Mouse (Mus musculus) midbrain, embryonic 16.5 days (tissue): ENCODE measurements around the gene Fzd1. TPM values are rescaled to one million over a fixed set of nuclear protein-coding genes. Genes with fewer than 3 reads are reported as not detected.
A peak's percentile ranks its signal among the peaks of the same experiment; 100 is the strongest.

Experiments
- ATAC-seq: fragments of 200-750 bp; cut with Nextera tagmentation; 2 replicates; pipeline ENCODE4 v1.8.0; 2017; ENCODE audit warnings: moderate TSS enrichment
- H3K27ac ChIP-seq: fragments of 300-500 bp; sonication (generic); 2 replicates; pipeline ENCODE4 v1.5.1; 2014; ENCODE audit warnings: mild to moderate bottlenecking, low read length, mixed read lengths
- H3K27me3 ChIP-seq: fragments of 300-500 bp; sonication (generic); 2 replicates; pipeline ENCODE4 v1.6.1; 2014; ENCODE audit warnings: low read depth, low read length, mixed read lengths; ENCODE audit not compliant: control insufficient read depth, insufficient read depth
- H3K36me3 ChIP-seq: fragments of 300-500 bp; sonication (generic); 2 replicates; pipeline ENCODE4 v1.6.1; 2014; ENCODE audit warnings: mild to moderate bottlenecking, low read length, moderate library complexity, mixed read lengths; ENCODE audit not compliant: control insufficient read depth, insufficient read depth
- H3K4me1 ChIP-seq: fragments of 300-500 bp; sonication (generic); 2 replicates; pipeline ENCODE4 v1.6.1; 2014; ENCODE audit warnings: mild to moderate bottlenecking, low read length, mixed read lengths; ENCODE audit not compliant: control insufficient read depth, insufficient read depth
- H3K4me2 ChIP-seq: fragments of 300-500 bp; sonication (generic); 2 replicates; pipeline ENCODE4 v1.6.1; 2014; ENCODE audit warnings: mild to moderate bottlenecking, low read length, mixed read lengths
- H3K4me3 ChIP-seq: fragments of 300-500 bp; sonication (generic); 2 replicates; pipeline ENCODE4 v1.5.1; 2014; ENCODE audit warnings: low read depth, mild to moderate bottlenecking, low read length, moderate library complexity, mixed read lengths
- H3K9ac ChIP-seq: fragments of 300-500 bp; sonication (generic); 2 replicates; pipeline ENCODE4 v1.6.1; 2014; ENCODE audit warnings: low read depth, low read length, mixed read lengths
- H3K9me3 ChIP-seq: fragments of 300-500 bp; sonication (generic); replicated peaks from 2 replicates; pipeline ENCODE4 v1.6.1; 2014; ENCODE audit warnings: mild to moderate bottlenecking, low read length, mixed read lengths; ENCODE audit not compliant: control insufficient read depth, poor library complexity, severe bottlenecking
- WGBS: fragments of 180-500 bp; shearing (Covaris S2); extraction: QIAGEN DNeasy Blood & Tissue Kit; methylation state at CpG from one replicate; pipeline ENCODE4 v1.1.7; 2014; 5-methylcytosine and 5-hydroxymethylcytosine counted together
- polyA plus RNA-seq: library from polyadenylated mRNA; unstranded; fragments of >200 nt; fragmentation: Nextera tagmentation; extraction: Ambion mirVana; gene quantifications from 2 replicates; pipeline ENCODE4 v1.2.1, GENCODE M21; 2015

The Fzd1 gene
- polyA plus RNA-seq, 1 experiment from 2014 or later, result 24.6 TPM

GRCm38 (mm10) chr5:4778274-4778673 lies 20.4 kb upstream of the Fzd1 start:
- no peaks in the 10 kb centered on the region for H3K9me3 ChIP-seq
- no peak overlapping the region for H3K9ac ChIP-seq
- H3K4me2 ChIP-seq, result no peak overlapping the region
- H3K4me3 ChIP-seq, result no peak overlapping the region
- no peaks in the 10 kb centered on the region for H3K27me3 ChIP-seq
- H3K27ac ChIP-seq, result no peak overlapping the region
- 70% methylated on average over 3 of the region's 3 CpGs for WGBS
- ATAC-seq, result no peak
- H3K4me1 ChIP-seq, result no peaks in the 10 kb centered on the region
- no peaks in the 10 kb centered on the region for H3K36me3 ChIP-seq

GRCm38 (mm10) chr5:4776495-4776894 lies 18.7 kb upstream of the Fzd1 start:
- no peaks in the 10 kb centered on the region for H3K9me3 ChIP-seq
- H3K4me3 ChIP-seq, result no peak overlapping the region
- H3K9ac ChIP-seq, result no peak overlapping the region
- H3K36me3 ChIP-seq, result no peaks in the 10 kb centered on the region
- H3K27ac ChIP-seq, result no peak overlapping the region
- 85% methylated on average over 2 of the region's 2 CpGs for WGBS
- H3K4me2 ChIP-seq, result no peak overlapping the region
- H3K4me1 ChIP-seq, result no peaks in the 10 kb centered on the region
- ATAC-seq, result no peak
- no peaks in the 10 kb centered on the region for H3K27me3 ChIP-seq

- no peaks in the 10 kb centered on the region for H3K36me3 ChIP-seq
- H3K27me3 ChIP-seq, result no peaks in the 10 kb centered on the region
- WGBS, result 17% methylated on average over 9 of the region's 9 CpGs
- no peak for ATAC-seq
- no peaks in the 10 kb centered on the region for H3K9me3 ChIP-seq
- H3K9ac ChIP-seq, result no peak overlapping the region
- H3K4me2 ChIP-seq, result no peak overlapping the region
- no peaks in the 10 kb centered on the region for H3K4me1 ChIP-seq
- H3K27ac ChIP-seq, result peak overlapping the region; percentile 22; the same call in 1 of the 2 replicates
- no peak overlapping the region for H3K4me3 ChIP-seq
Measured at GRCm38 (mm10) chr5:4773090-4773772, 15.4 kb upstream of the Fzd1 start.

GRCm38 (mm10) chr5:4770609-4771008 lies 12.8 kb upstream of the Fzd1 start:
- no peaks in the 10 kb centered on the region for H3K4me1 ChIP-seq
- WGBS, result 84% methylated on average over 1 of the region's 1 CpGs
- H3K9ac ChIP-seq, result no peak overlapping the region
- no peak overlapping the region for H3K4me3 ChIP-seq
- H3K27ac ChIP-seq, result no peak overlapping the region
- H3K27me3 ChIP-seq, result no peaks in the 10 kb centered on the region
- H3K36me3 ChIP-seq, result no peaks in the 10 kb centered on the region
- H3K4me2 ChIP-seq, result no peak overlapping the region
- no peak for ATAC-seq
- no peaks in the 10 kb centered on the region for H3K9me3 ChIP-seq

GRCm38 (mm10) chr5:4767896-4768295 lies 10.1 kb upstream of the Fzd1 start:
- no peaks in the 10 kb centered on the region for H3K27me3 ChIP-seq
- no peak overlapping the region for H3K27ac ChIP-seq
- ATAC-seq, result no peak
- WGBS, result 69% methylated on average over 2 of the region's 2 CpGs
- no peak overlapping the region for H3K9ac ChIP-seq
- no peak overlapping the region for H3K4me3 ChIP-seq
- H3K9me3 ChIP-seq, result no peaks in the 10 kb centered on the region
- no peak overlapping the region for H3K4me2 ChIP-seq
- H3K4me1 ChIP-seq, result no peaks in the 10 kb centered on the region
- no peaks in the 10 kb centered on the region for H3K36me3 ChIP-seq

GRCm38 (mm10) chr5:4766719-4767118 lies 8.9 kb upstream of the Fzd1 start:
- Histone ChIP-seq H3K4me3 (no peak overlapping the region), H3K27ac (no peak overlapping the region), H3K36me3 (no peaks in the 10 kb centered on the region), H3K9me3 (no peaks in the 10 kb centered on the region), H3K4me2 (no peak overlapping the region), H3K27me3 (no peaks in the 10 kb centered on the region), H3K4me1 (no peaks in the 10 kb centered on the region), H3K9ac (no peak overlapping the region)
- 74% methylated on average over 5 of the region's 5 CpGs for WGBS
- no peak for ATAC-seq

- no peak overlapping the region for H3K27ac ChIP-seq
- no peak for ATAC-seq
Measured at GRCm38 (mm10) chr5:4761891-4762290, 4.1 kb upstream of the Fzd1 start.

GRCm38 (mm10) chr5:4758331-4759080 lies 671 bp upstream of the Fzd1 start:
- Histone ChIP-seq H3K27me3 (no peaks in the 10 kb centered on the region), H3K9ac (peak overlapping the region; percentile 96), H3K4me3 (peak overlapping the region; percentile 88), H3K4me2 (peak overlapping the region; percentile 68), H3K9me3 (no peaks in the 10 kb centered on the region), H3K4me1 (peaks cover 9% of the 10 kb centered on the region), H3K27ac (peak overlapping the region; percentile 98), H3K36me3 (no peaks in the 10 kb centered on the region)
- ATAC-seq, result no peak
- WGBS, result under 1% methylated on average over 23 of the region's 23 CpGs

More at GRCm38 (mm10) chr5:4761891-4762290, 4.1 kb upstream of the Fzd1 start:
- peaks cover 9% of the 10 kb centered on the region for H3K4me1 ChIP-seq
- H3K27me3 ChIP-seq, result no peaks in the 10 kb centered on the region
- H3K9me3 ChIP-seq, result no peaks in the 10 kb centered on the region
- H3K9ac ChIP-seq, result no peak overlapping the region
- H3K4me2 ChIP-seq, result no peak overlapping the region
- no peak overlapping the region for H3K4me3 ChIP-seq
- H3K36me3 ChIP-seq, result no peaks in the 10 kb centered on the region
